Comparison of ENCODE assay signal across 14 mouse cellular contexts in genomic region chr13:75825388-75825787, GRCm38 (mm10). TPM values are rescaled to one million over a fixed set of nuclear protein-coding genes. Genes with fewer than 3 reads are reported as not detected.
DNase-seq lines count a peak whose midpoint lies in the region; ATAC-seq lines count a peak whose summit lies in the region.
"Had no signal": no experiment of that assay in that cellular context is flagged by ENCODE, and none has a peak within 500 bp of the region (broad histone marks: within the 10 kb centered on the region; RNA-seq: fewer than 3 reads in every experiment).

No protein-coding gene starts in this region.

- DNase-seq in heart, adult 11 months: peak; percentile 4
- DNase-seq in heart, postnatal 25 days (ENCODE audit: low spot score): no peak
- DNase-seq in CD4-positive helper T cell, adult 2 months (ENCODE audit: low read depth, low spot score): peak; percentile 63
- no peak for DNase-seq in frontal cortex, postnatal 10 days (ENCODE audit: low spot score in 2 of 2)
- DNase-seq in left cerebral cortex, adult 9 months (ENCODE audit: low spot score in 2 of 2): no peak
- no peak for DNase-seq in cerebellum, postnatal 36 days
- DNase-seq: cerebellum, postnatal 10 days; heart, adult 18-20 months; layer of hippocampus, postnatal 36 days; liver, embryonic 13.5 days had no signal

- intact Hi-C loops in heart, postnatal 25 days (cut with DNase I): no loop called here

- peak; percentile 82 for ATAC-seq in common myeloid progenitor, adult 5-6 weeks (replicated peaks; ENCODE audit: low read depth, poor library complexity, severe bottlenecking)
- peak; percentile 78 for ATAC-seq in megakaryocyte progenitor cell, adult 5-6 weeks (replicated peaks; ENCODE audit: poor library complexity)
- ATAC-seq: forebrain, embryonic 14.5 days; intestine, embryonic 16.5 days had no signal

RNA-seq across cellular contexts. Expression of gene Glrx, which starts 14.3 kb away (rescaled TPM):
- 10 to 100 TPM; 46.9 to 49.4 TPM for total RNA-seq in heart, postnatal 25 days (2021)
- total RNA-seq in common myeloid progenitor, adult 5-6 weeks (2017): 45.2 and 62.7 TPM in 2 replicates
- 225 and 237 TPM in 2 replicates for total RNA-seq in megakaryocyte progenitor cell, adult 5-6 weeks (2015)
- total RNA-seq in megakaryocyte progenitor cell, adult 5-6 weeks (2017): 116 and 123 TPM in 2 replicates

Comparison
In these comparisons a context has a peak if more than half of its experiments do, and no peak if none do; other contexts are left out.
1. DNase-seq: peak in heart, adult 11 months (single experiment) and CD4-positive helper T cell, adult 2 months (single experiment); none in heart, postnatal 25 days (single experiment), frontal cortex, postnatal 10 days (0 of 2), left cerebral cortex, adult 9 months (0 of 2) and cerebellum, postnatal 36 days (0 of 2).